Mouse (Mus musculus) midbrain, embryonic 16.5 days (tissue): ENCODE measurements around the gene March4. TPM values are rescaled to one million over a fixed set of nuclear protein-coding genes. Genes with fewer than 3 reads are reported as not detected.

Source experiments
- ATAC-seq: fragments of 200-750 bp; cut with Nextera tagmentation; 2 replicates; pipeline ENCODE4 v1.8.0; 2017; ENCODE audit warnings: moderate TSS enrichment
- H3K27ac ChIP-seq: fragments of 300-500 bp; sonication (generic); 2 replicates; pipeline ENCODE4 v1.5.1; 2014; ENCODE audit warnings: mild to moderate bottlenecking, low read length, mixed read lengths
- H3K27me3 ChIP-seq: fragments of 300-500 bp; sonication (generic); 2 replicates; pipeline ENCODE4 v1.6.1; 2014; ENCODE audit warnings: low read depth, low read length, mixed read lengths; ENCODE audit not compliant: control insufficient read depth, insufficient read depth
- H3K36me3 ChIP-seq: fragments of 300-500 bp; sonication (generic); 2 replicates; pipeline ENCODE4 v1.6.1; 2014; ENCODE audit warnings: mild to moderate bottlenecking, low read length, moderate library complexity, mixed read lengths; ENCODE audit not compliant: control insufficient read depth, insufficient read depth
- H3K4me1 ChIP-seq: fragments of 300-500 bp; sonication (generic); 2 replicates; pipeline ENCODE4 v1.6.1; 2014; ENCODE audit warnings: mild to moderate bottlenecking, low read length, mixed read lengths; ENCODE audit not compliant: control insufficient read depth, insufficient read depth
- H3K4me2 ChIP-seq: fragments of 300-500 bp; sonication (generic); 2 replicates; pipeline ENCODE4 v1.6.1; 2014; ENCODE audit warnings: mild to moderate bottlenecking, low read length, mixed read lengths
- H3K4me3 ChIP-seq: fragments of 300-500 bp; sonication (generic); 2 replicates; pipeline ENCODE4 v1.5.1; 2014; ENCODE audit warnings: low read depth, mild to moderate bottlenecking, low read length, moderate library complexity, mixed read lengths
- H3K9ac ChIP-seq: fragments of 300-500 bp; sonication (generic); 2 replicates; pipeline ENCODE4 v1.6.1; 2014; ENCODE audit warnings: low read depth, low read length, mixed read lengths
- H3K9me3 ChIP-seq: fragments of 300-500 bp; sonication (generic); replicated peaks from 2 replicates; pipeline ENCODE4 v1.6.1; 2014; ENCODE audit warnings: mild to moderate bottlenecking, low read length, mixed read lengths; ENCODE audit not compliant: control insufficient read depth, poor library complexity, severe bottlenecking
- WGBS: fragments of 180-500 bp; shearing (Covaris S2); extraction: QIAGEN DNeasy Blood & Tissue Kit; methylation state at CpG from one replicate; pipeline ENCODE4 v1.1.7; 2014; 5-methylcytosine and 5-hydroxymethylcytosine counted together
- polyA plus RNA-seq: library from polyadenylated mRNA; unstranded; fragments of >200 nt; fragmentation: Nextera tagmentation; extraction: Ambion mirVana; gene quantifications from 2 replicates; pipeline ENCODE4 v1.2.1, GENCODE M21; 2015

Gene March4
- polyA plus RNA-seq, 1 experiment from 2014 or later = 8.0 TPM

GRCm38 (mm10) chr1:72449752-72450151, 87.0 kb downstream of the March4 start:
- Histone ChIP-seq H3K27me3 (no peaks in the 10 kb centered on the region), H3K36me3 (peaks cover 5% of the 10 kb centered on the region; the same call in 1 of the 2 replicates), H3K4me2 (no peak overlapping the region), H3K27ac (no peak overlapping the region), H3K9ac (no peak overlapping the region), H3K4me1 (peaks cover 3% of the 10 kb centered on the region; the same call in 1 of the 2 replicates), H3K9me3 (no peaks in the 10 kb centered on the region), H3K4me3 (no peak overlapping the region)
- ATAC-seq = no peak
- 85% methylated on average over 3 of the region's 3 CpGs for WGBS

GRCm38 (mm10) chr1:72442747-72443146, 94.0 kb downstream of the March4 start:
- H3K36me3 ChIP-seq = peaks cover 5% of the 10 kb centered on the region; the same call in 1 of the 2 replicates
- no peak overlapping the region for H3K9ac ChIP-seq
- no peaks in the 10 kb centered on the region for H3K9me3 ChIP-seq
- 95% methylated on average over 2 of the region's 2 CpGs for WGBS
- no peaks in the 10 kb centered on the region for H3K27me3 ChIP-seq
- no peak for ATAC-seq
- H3K4me2 ChIP-seq = no peak overlapping the region
- no peak overlapping the region for H3K4me3 ChIP-seq
- no peak overlapping the region for H3K27ac ChIP-seq
- H3K4me1 ChIP-seq = no peaks in the 10 kb centered on the region

GRCm38 (mm10) chr1:72439146-72439545, 97.6 kb downstream of the March4 start:
- Histone ChIP-seq H3K27ac (no peak overlapping the region), H3K4me2 (no peak overlapping the region), H3K9me3 (no peaks in the 10 kb centered on the region), H3K4me1 (no peaks in the 10 kb centered on the region), H3K27me3 (no peaks in the 10 kb centered on the region), H3K36me3 (no peaks in the 10 kb centered on the region), H3K4me3 (no peak overlapping the region), H3K9ac (no peak overlapping the region)
- WGBS = 66% methylated on average over 8 of the region's 8 CpGs
- no peak for ATAC-seq

GRCm38 (mm10) chr1:72436967-72437366, 99.8 kb downstream of the March4 start:
- Histone ChIP-seq H3K9me3 (no peaks in the 10 kb centered on the region), H3K9ac (no peak overlapping the region), H3K36me3 (no peaks in the 10 kb centered on the region), H3K4me3 (no peak overlapping the region), H3K27me3 (no peaks in the 10 kb centered on the region), H3K4me2 (no peak overlapping the region), H3K27ac (no peak overlapping the region), H3K4me1 (no peaks in the 10 kb centered on the region)
- no peak for ATAC-seq
- WGBS = 89% methylated on average over 5 of the region's 5 CpGs

- no peaks in the 10 kb centered on the region for H3K9me3 ChIP-seq
Measured at GRCm38 (mm10) chr1:72434510-72434909, 102.2 kb downstream of the March4 start.

GRCm38 (mm10) chr1:72432579-72432978, 104.2 kb downstream of the March4 start:
- H3K4me2 ChIP-seq = no peak overlapping the region
- no peak for ATAC-seq
- peaks cover 4% of the 10 kb centered on the region; the same call in 1 of the 2 replicates for H3K36me3 ChIP-seq
- no peak overlapping the region for H3K4me3 ChIP-seq
- no peaks in the 10 kb centered on the region for H3K4me1 ChIP-seq
- no peak overlapping the region for H3K27ac ChIP-seq
- 100% methylated on average over 1 of the region's 1 CpGs for WGBS
- no peaks in the 10 kb centered on the region for H3K9me3 ChIP-seq
- no peak overlapping the region for H3K9ac ChIP-seq
- no peaks in the 10 kb centered on the region for H3K27me3 ChIP-seq

More at GRCm38 (mm10) chr1:72434510-72434909, 102.2 kb downstream of the March4 start:
- WGBS = 51% methylated on average over 3 of the region's 3 CpGs
- Histone ChIP-seq H3K4me2 (no peak overlapping the region), H3K27me3 (no peaks in the 10 kb centered on the region), H3K9ac (no peak overlapping the region), H3K4me3 (no peak overlapping the region), H3K27ac (no peak overlapping the region), H3K4me1 (no peaks in the 10 kb centered on the region), H3K36me3 (no peaks in the 10 kb centered on the region)
- ATAC-seq = no peak

GRCm38 (mm10) chr1:72429107-72429807, 107.5 kb downstream of the March4 start:
- H3K4me3 ChIP-seq = no peak overlapping the region
- no peaks in the 10 kb centered on the region for H3K4me1 ChIP-seq
- 92% methylated on average over 7 of the region's 7 CpGs for WGBS
- H3K4me2 ChIP-seq = no peak overlapping the region
- H3K27me3 ChIP-seq = no peaks in the 10 kb centered on the region
- H3K36me3 ChIP-seq = peaks cover 4% of the 10 kb centered on the region; the same call in 1 of the 2 replicates
- H3K9ac ChIP-seq = no peak overlapping the region
- H3K27ac ChIP-seq = no peak overlapping the region
- H3K9me3 ChIP-seq = no peaks in the 10 kb centered on the region
- ATAC-seq = no peak

- WGBS = 92% methylated on average over 8 of the region's 8 CpGs
- no peaks in the 10 kb centered on the region for H3K9me3 ChIP-seq
- H3K27ac ChIP-seq = no peak overlapping the region
- no peaks in the 10 kb centered on the region for H3K4me1 ChIP-seq
- no peak overlapping the region for H3K4me2 ChIP-seq
- H3K27me3 ChIP-seq = no peaks in the 10 kb centered on the region
- peaks cover 4% of the 10 kb centered on the region; the same call in 1 of the 2 replicates for H3K36me3 ChIP-seq
- no peak overlapping the region for H3K4me3 ChIP-seq
- ATAC-seq = no peak
- no peak overlapping the region for H3K9ac ChIP-seq
Measured at GRCm38 (mm10) chr1:72428526-72428925, 108.2 kb downstream of the March4 start.

GRCm38 (mm10) chr1:72426456-72426855, 110.3 kb downstream of the March4 start:
- Histone ChIP-seq H3K4me1 (no peaks in the 10 kb centered on the region), H3K9me3 (no peaks in the 10 kb centered on the region), H3K27me3 (no peaks in the 10 kb centered on the region), H3K36me3 (peaks cover 4% of the 10 kb centered on the region; the same call in 1 of the 2 replicates), H3K4me2 (no peak overlapping the region), H3K9ac (no peak overlapping the region), H3K4me3 (no peak overlapping the region), H3K27ac (no peak overlapping the region)
- 81% methylated on average over 4 of the region's 4 CpGs for WGBS
- ATAC-seq = no peak
